Mouse (Mus musculus) cerebellum, adult 18-20 months (tissue): Measurements from ENCODE around the gene Elmod2.

ENCODE experiments used
- DNase-seq, 2 experiments: peaks; one replicate each; pipeline ENCODE4 v3.0.0; 2021

Gene Elmod2

GRCm38 (mm10) chr8:83274470-83274869, 57.8 kb downstream of the Elmod2 start:
- no peak for DNase-seq

GRCm38 (mm10) chr8:83272464-83272863, 59.8 kb downstream of the Elmod2 start:
- no peak for DNase-seq

GRCm38 (mm10) chr8:83271172-83271571, 61.1 kb downstream of the Elmod2 start:
- no peak for DNase-seq
